Mouse (Mus musculus) ZHBTc4 (cell line): Measurements from ENCODE around the gene Eno3.

Experiments
- DNase-seq: peaks from one replicate; pipeline ENCODE4 v3.0.0-alpha.2; 2011; ENCODE audit warnings: low read depth, low spot score

Eno3 gene

DNA sequence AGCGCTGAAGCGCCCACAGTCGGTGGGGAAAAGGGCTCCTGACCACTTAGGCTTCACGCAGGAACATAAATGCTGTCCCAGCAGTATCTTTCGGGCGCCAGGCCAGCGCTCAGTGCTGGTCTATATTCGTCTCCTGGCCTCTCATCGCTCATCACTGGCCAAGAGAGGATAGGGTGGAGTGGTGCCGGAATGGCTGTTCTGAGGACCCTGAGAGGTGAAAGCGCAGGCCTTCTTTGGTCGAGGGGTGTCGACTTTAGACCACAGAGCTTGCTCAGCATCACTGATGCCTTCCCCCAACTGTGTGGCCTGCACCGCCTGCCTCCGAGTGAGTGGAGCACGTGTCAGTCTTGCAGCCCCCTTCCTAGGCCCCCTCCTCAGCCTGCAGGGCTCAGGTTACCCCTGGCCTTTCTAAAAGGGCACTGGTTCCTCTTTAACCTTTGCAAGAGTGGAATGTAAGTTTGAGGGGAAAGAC, 510 bp upstream of the Eno3 start:
- no peak for DNase-seq

DNA sequence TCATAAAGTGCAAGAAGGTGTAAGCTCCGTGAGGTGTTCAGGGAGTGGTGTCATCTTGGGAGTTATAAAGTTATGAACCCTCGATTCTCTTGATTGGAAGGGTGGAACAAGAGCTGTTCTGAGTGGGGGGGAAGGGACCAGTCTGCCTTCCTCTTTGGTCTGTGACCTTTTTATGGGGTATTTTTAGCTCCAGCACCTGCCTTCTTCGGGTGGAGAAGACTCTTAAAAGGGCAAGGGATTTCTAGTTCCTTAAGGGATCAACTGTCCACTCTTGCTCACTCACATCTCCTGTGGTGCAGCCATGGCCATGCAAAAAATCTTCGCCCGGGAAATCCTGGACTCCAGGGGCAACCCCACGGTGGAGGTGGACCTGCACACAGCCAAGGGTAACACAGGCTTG, 571 bp downstream of the Eno3 start:
- no peak for DNase-seq

DNA sequence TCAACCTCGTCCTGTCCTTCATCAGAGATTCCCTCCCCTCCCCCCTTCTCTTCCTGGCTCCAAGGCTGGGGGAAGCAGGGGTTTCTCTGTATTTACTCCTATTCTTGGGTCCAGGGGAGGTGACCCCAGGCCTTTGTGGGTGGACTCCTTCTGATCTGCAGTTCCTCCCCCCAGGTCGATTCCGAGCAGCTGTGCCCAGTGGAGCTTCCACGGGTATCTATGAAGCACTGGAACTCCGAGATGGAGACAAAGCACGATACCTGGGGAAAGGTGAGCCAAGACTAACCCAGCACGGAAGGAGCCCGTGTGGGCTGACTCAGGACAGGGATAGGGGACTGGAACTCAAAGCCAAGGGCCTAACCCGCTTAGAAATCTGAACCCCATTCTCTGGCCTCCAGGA, 989 bp downstream of the Eno3 start:
- DNase-seq: no peak

DNA sequence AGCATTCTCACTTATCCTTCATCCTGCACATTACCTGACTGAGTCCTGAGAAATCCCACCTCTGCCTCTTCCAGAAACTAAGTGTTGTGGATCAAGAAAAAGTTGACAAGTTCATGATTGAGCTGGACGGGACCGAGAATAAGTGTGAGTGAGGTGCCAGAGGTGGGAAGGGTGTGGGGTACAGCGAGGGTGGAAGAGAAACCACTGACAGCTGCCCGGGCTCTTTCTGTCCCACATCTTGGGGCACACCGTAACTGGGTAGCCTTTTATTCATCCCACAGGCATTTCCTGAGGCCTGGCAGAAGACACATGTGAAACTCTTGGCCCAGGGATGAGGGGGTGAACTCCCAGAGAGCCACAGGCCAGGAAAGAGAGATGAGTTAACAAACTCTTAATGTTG, 1.5 kb downstream of the Eno3 start:
- no peak for DNase-seq

DNA sequence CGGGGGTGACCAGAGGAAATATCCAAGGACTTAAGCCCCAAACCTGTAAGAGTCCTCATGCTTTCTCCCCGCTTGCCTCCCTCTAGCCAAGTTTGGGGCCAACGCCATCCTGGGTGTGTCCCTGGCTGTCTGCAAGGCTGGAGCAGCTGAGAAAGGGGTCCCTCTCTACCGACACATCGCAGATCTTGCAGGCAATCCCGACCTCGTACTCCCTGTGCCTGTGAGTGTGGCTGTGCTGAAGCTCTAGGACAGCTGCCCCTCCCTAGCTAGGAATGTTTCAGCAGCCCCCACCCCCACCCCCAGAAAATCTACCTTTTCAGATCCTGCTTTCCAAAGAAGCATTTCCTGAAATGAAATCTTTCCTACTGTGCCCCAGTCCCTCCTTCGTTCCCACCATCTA, 1.9 kb downstream of the Eno3 start:
- peak; percentile 39 for DNase-seq

DNA sequence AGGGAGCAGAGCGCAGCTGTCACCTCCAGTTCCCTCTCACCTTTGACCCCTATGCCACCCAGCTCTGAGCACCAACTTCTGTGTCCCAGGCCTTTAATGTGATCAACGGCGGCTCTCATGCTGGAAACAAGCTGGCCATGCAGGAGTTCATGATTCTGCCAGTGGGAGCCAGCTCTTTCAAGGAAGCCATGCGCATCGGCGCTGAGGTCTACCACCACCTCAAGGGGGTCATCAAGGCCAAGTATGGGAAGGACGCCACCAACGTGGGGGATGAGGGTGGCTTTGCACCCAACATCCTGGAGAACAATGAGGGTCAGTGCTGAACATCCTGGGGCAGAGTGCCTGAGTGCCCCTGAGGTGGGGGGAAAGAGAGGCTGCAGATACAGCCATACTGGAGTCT, 3.6 kb downstream of the Eno3 start:
- no peak for DNase-seq

DNA sequence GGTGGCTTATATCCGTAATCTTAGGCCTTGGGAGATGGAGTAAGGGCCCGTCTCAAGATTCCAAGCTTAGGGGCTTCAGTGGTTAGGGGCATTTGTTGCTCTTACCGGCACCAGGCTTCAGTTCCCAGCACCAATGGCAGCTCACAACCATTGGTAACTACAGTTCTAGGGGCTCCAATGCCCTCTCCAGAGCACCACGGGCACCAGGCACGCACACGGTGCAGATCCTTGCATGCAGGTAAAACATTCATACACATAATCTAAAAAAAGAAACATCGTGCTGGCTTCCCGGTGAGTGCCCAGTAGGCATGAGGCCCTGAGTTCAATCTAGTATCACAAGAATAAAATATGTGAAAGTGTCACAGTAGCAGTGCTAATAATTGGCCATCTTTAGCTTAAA, 6.1 kb downstream of the Eno3 start:
- no peak for DNase-seq

DNA sequence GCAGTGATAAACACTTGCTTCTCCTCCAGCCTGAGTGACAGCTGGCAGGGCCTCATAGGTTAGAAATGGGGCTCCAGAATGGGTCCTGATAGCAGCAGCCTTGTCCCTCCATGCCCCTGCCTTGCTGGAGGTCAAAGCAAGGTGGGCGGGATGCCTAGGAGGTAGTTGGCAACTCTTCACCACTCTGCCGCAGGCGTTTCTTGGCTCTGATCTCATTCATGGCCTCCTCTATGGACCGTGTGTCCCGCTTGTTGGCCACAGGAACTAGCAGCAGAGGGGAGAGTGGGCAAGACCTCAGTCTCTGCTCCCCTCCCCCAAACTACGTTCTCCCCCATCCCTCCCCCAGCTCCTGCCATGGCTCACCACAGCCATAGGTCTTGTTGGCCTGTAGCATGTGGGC, 7.0 kb downstream of the Eno3 start:
- no peak for DNase-seq

DNA sequence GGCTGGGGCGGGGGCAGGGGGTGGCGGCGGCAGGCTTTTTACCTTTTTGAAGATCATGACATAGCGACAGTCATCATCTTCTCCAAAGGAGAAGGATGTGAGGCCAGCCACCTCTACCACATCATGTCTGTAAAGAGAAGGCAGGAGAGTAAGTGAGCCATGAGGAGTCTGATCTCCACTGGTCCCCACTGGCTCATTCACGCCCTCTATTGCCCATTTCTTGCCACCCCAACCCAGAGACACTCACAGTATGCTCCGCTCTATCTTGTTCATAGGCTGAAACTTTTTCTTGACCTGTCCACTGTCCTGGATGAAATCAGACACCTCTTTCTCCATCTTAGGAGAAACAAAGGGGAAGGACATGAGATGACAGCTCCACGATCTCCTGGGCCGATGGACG, 7.7 kb downstream of the Eno3 start:
- DNase-seq: no peak

DNA sequence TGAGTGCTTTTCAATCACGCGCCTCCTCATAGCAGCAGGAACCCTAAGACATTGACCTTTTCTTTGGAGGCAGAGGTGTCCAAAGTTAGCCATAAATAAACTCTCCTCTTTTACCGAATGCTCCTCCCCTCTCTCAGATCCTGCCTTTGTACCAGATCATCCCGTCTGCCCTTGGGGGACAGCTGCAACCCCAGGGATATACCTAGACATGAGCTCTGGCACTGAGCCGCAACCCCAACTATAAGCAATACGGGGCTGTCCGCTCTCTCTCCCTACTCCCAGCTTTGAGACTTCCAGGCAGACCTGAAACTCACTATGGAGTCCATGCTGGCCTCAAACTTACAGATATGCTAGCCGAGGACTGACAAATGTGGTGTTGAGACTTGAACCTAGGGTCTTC, 9.7 kb downstream of the Eno3 start:
- no peak for DNase-seq

DNA sequence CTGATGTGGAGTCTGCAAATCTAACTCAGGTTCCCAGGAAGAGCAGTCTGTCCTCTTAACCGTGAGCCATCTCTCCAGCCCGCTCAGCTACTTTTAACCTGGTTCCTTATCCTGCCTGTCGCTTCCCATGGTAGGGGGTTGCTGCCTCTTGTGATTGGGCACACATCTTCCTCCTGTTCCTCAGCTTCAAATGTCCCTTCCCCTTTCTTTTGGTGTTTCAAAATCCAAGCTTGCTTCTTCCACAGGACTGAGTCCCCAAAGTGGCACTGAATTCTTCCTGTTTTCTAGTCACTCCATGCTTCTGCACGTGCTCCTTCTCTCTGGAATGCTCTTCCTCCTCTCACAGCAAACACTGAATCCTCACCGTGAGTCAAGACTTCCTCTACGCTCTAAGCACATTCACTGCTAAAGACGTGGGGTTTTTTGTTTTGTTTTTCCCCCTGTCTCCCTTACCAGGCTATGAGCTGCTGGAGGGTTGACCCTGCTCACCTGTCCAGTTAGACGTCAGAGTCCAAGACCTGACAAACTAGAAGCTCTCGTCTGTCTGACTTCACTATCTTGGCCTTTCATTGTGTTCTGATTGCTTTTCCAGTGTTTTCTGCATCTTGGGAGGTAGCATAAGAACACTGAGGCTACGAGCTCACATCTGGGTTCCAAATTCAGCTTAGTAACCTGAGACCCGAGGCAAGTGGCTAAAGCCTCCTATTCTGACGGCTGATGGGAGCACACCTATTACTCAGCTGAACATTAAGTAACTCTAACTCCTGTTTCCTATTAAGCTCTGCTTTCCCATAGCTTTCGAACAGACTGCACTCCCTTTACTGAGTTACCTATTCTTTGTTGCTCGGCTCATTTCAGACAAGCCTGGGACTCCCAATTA, 10.5 kb downstream of the Eno3 start:
- DNase-seq: no peak

DNA sequence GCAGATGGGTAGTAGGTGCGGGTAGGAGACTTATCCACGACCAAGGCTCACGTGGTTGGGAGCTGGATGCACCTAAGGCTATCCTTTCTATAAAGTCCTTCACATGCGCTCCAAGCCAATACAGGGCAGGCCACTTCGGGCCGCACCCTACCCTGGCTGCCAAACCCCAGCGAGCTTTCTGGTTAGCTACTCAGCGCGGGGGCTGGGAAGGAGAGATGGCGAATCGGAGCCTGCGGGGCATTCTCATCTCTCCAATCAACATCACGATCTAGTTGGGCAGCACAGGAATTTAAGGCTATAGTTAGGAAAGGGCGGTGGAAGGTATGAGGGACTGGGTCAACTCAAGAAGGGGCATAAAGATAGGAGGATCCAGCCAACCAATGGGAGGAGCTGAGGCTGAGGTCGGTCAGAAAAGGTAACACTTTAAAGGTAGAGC, 11.4 kb downstream of the Eno3 start:
- no peak for DNase-seq

DNA sequence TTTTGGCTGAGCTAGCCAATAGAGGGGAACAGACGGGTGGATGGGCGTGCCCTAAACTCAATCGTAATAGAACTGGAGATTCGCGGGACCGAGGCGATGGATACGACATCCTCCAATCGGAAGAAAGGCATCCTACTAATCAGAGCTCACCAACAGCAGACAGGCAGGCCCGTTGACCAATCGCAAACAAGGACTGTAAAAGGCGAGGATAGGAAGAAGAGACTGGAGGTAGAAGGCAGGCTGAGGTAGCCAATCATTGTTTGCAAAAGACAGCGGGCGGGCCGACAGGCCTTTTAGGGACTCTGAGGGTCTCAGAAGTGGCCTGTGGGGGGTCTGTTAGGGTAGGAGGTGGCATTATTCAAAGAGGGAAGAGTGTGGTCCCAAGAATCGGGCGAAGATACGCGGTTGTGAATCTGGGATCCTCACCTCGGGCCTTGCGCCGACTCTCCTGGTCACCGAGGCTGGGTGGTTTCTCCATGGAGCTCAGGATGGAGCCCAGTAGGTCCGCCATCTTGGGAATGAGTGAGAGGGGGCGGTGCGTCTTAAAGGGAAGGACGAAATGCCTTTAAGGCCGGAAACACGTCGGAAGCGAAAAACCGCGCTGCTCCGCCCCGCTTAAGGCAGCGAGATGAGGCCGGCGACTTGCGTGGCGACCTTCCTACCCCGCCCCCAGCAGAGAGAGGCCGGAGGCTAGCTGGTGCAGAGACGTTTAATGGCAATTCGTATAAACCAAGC, 11.9 kb downstream of the Eno3 start, which contains the start of gene Spag7:
TSS of gene Spag7 (minus strand) at position 646 of the 735 bp plus-strand sequence.
- peak; percentile 100 for DNase-seq

DNA sequence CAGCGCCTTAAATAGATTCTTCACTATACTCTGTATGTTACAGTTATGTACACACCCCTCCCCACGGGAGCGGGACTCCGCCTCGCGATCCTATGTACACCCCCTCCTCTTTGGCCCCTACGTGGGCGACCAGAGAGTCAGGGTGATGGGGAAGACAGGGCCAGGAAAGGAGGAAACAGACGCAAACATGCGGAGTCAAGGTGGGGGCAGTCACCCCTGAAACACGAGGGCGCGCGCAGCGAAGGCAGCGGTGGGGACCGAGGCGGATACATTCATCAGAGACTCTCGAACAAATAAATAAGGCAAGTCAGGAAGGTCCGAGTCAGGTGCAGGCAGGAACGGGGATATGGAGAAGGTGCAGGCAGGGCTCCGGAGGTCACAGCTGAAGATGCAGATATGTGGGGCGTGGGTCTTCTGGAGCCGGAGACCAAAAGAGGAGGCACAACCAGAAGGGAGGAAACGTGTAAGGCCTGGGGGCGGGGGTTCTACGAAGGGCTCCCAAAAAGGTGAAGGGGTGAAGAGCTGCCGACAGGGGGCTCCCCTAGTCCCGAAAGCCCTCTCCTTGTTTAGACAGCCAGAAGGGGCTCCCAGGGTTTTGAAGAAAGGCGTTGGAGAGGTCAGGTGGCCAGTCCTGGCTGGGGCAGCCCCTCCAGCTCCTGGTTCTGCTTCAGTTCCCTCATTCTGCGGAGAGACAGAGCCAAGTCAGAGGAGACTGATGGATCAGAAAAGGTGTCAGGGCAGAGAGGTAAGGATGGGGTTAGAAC, 12.8 kb downstream of the Eno3 start:
- DNase-seq: peak; percentile 87

DNA sequence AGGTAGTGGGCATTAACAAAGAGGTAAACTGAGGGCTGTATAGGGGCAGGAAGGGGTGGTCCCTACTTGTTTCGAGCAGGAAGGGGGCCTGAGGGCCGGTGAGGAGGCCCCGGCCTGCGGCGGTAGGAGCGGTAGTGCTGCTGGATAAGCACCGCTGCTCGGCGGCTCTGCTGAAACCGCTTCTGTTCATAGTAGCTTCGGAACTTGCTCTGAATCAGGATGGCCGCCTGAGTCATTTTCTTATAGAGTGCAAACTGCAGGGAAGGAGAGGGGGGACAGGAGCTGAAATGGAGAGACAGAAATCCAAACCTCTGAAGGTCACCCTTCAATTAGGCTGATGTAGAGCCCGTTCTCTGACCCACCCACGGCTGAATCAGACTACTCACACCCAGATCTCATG, 13.5 kb downstream of the Eno3 start:
- DNase-seq: no peak

DNA sequence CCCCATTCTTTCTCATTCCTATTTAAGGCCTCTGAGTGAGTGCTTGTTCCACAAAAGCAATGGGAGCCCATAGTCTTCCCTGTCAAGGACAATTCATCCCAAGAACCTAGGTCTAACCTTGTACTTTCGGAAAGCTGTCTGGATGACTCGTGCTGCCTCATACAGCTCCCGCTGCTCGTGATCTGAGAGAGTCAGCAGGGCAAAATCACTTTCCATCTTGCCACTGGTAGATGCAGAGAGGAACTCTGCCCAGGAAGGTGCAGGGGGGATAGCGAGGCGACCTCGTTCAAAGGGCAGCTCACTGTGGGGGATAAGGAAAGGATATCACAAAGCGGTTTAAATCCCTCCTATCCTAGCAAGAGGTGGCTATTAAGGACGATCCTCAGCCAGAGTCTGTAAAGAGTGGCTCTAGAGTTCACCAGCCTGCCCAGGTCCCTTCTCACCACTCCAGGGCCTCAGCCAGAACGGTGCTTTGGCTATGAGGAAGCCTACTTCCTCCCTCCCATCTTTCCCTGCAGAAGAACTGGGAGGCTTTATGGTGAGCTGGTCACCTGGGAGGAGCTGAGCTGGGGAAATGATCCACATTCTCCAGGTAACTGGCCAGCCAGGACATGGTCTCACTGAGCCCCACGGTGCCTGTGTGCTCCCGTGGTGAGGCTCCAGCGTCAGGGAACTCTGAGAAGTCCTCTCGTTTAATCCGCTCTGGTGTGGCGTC, 14.5 kb downstream of the Eno3 start:
- DNase-seq: no peak

DNA sequence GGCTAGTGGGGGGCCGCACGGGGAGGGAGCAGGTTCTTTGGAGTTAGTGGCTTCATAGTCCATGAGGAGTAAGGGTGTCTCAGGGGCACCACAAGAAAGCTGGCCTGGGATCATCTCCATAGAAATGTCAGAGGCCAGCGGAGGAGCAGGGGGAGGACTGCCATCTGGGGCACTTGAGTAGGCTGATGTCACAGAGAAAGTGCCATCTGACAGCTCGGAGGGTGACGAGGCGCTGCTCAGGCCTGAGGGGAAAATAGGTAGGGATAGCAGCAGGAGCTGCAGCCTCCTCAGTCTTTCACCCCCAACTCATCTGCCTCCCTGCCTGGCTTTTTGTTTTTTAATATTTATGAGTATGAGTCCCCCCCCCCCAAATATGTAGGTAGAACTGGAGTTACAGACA, 17.0 kb downstream of the Eno3 start:
- DNase-seq: no peak

DNA sequence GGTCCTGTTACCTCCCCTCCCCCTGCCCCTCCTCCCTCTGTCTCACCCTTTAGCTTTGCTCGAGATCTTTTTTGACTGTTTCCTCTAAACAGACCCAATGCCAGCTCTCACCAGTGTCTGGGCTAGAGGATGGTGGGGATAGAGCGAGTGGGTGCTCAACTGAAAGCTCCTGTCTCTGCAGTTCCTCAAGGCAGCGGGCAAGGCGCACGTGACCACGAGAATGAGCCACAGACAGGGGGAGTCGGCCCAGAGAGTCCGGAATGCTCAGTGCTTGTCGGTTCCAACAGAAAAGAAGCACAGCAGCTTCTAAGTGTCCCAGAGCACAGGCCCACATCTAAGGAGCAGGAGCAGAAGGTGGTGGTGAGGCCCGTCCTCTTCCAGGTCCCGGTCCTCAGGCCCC, 17.5 kb downstream of the Eno3 start:
- DNase-seq: peak; percentile 43

DNA sequence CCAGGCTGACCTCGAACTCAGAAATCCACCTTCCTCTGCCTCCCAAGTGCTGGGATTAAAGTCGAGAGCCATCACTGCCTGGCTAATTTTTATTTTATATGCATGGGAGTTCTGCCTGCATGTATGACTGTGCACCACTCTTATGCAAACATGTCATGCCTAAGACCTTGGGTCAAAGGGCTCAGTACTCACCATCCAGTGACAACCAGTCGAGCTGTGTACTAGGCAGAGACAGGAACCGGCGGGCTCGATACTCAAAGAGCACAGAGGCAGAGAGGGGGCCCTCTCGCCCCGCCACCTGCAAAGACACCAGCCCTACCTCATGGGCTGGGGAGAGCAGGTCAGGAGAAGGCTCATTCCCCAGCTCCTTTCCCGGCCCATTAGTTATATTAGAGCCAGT, 21.1 kb downstream of the Eno3 start:
- DNase-seq: no peak

DNA sequence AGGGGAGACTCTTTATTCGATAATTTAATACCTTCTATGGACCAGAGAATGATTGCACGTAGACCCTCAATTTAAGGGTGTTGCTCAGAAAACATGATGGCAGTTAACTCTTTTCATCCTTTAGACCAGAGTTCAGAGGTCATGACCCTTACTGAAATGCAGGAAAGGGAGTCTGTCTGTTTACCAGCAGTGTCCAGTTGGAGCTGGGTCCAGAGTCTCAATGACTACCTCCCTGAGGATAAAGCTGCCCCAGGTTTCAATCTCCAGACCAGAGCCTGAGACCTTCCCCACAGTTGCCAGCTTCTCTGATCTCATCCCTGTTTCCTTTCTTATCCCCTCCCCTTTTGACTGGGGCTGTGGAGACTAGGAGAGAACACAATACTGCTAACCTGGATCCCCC, 21.6 kb downstream of the Eno3 start:
- no peak for DNase-seq

DNA sequence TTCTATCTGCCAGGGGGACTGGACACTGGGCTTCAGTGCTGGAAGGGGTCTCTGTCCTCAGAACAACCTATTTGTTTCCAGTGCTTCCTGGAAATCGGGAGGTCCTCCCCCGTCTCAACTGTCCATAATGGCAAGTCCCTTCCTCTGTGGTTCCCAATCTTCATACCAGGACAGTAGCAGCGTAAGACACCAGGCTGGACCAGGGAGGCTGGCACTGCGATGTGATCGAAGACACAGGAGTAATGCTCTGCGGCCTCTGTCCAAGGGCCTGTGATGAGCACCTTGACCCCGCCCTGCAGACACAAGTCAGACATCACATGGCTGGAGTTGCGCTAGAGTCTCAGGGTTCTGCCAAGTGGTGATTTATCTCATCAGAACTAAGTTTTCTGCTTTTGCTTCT, 22.4 kb downstream of the Eno3 start:
- no peak for DNase-seq

DNA sequence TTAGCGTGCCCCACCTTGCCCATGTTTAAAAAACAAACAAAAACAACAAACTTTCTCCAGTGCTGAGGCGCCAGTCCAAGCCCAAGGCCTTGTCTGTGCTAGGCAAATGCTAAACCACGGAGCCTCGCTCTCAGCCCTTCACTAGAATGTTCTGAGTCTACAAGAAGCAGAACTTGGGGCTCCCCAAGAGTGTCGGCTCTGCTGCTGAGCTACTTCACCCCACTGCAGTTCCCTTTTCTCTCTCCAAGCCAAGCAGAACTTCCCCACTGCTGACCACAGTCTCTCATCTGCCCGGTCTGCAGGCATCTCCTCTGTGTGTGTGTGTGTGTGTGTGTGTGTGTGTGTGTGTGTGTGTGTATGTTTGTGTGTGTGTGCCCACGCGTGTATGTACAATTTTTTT, 22.9 kb downstream of the Eno3 start:
- DNase-seq: no peak
